Mouse (Mus musculus) fibroblast of lung, adult 2 months (primary cell): ENCODE measurements around the gene Pygo1.

ENCODE experiments used
- DNase-seq: peaks from one replicate; pipeline ENCODE4 v3.0.0-alpha.2; 2011; ENCODE audit warnings: low read depth

Gene Pygo1

DNA sequence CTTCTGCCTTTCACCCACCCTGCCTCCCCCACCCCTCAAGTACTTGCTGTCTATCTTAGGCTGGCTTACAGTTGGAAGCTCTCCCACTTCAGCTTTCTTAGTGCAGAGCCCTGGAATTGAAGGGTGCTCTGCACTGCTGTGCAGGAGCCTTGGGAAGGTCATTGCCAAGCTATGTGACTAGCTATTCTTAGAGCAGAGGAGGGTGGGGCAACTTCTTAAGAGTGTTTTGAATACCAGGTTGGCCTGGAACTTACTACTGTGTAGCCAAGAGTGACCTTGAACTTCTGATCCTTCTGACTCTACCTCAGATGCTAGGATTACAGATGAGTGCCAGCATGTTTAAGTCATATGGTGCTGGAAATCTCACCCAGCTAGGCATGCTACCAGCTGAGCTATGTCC, 70.7 kb downstream of the Pygo1 start:
- no peak for DNase-seq

DNA sequence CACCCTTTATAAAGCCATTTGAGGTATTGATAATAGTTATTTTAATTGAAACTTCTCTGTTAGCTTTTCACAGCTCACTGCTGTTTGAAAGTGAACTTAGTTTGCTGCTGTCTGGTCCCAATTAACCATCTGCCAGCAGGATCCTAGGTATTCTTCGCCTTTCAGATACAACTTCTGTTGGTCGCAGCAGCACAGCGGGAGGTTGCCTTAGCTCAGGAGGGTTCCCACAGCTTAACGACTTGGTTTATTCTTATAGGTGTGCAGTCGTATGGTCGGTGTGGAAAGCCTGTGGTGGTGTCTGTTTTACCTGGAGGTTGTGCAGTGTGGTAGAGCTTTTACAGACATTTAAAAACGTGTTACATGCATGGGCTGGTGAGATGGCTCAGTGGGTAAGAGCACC, 71.4 kb downstream of the Pygo1 start:
- no peak for DNase-seq

DNA sequence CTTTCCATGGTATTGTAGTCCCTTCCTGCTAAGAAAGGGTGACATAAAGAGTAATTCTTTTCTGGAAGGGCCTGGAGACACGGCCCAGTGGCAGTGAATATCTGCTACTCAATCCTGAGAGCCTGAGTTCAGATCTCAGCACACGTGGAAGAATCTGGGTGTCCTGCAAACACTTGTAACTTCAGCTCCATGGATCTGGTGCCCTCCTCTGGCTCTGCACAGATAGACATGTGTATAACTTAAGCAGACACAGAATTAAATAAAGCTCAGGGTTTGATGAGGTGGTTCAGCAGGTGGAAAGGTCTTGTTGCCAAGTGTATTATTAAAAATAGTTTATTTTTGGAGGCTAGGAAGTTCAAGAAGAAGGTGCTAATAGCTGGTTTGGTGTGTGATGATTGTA, 75.0 kb downstream of the Pygo1 start:
- no peak for DNase-seq

DNA sequence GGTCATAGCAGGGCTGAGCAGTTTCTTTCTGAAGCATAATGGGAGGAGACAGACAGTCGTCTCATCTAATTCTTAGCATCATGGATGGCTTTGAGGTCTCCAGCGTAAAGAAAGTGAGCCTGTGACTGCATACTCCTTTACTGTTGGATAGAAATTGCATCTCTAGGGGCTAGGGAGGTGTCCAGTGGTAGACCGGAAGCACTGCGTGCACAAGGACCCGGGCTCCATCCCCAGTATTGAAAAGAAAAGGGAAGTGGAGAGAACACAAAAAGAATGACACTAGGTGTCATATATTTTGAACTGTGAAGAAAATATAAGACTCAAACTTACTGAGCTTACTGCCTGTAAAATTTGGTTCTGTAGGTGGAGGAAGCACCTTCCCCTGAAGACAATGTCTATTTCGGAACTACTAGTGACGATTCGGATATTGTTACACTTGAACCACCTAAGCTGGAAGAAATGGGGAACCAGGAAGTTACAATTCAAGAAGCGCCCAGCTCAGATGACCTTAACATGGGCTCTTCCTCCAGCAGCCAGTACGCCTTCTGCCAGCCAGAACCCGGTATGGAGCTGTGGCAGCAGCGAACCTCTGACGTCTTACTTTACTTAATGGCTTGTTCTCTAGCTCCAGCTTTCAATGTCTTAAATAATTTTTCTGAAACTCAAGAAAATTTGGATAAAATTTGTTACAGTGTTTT, 76.0 kb downstream of the Pygo1 start:
- DNase-seq: no peak
